In genomic region chr6:142938549-142939345, GRCm38 (mm10) we compare ENCODE assay signal across 9 mouse cellular contexts. TPM values are rescaled to one million over a fixed set of nuclear protein-coding genes. Genes with fewer than 3 reads are reported as not detected.
DNase-seq lines count a peak whose midpoint lies in the region; ATAC-seq and TF ChIP-seq lines count a peak whose summit lies in the region.
"Had no signal": no experiment of that assay in that cellular context is flagged by ENCODE, and none has a peak within 500 bp of the region (broad histone marks: within the 10 kb centered on the region; RNA-seq: fewer than 3 reads in every experiment).

No protein-coding gene starts in this region.

- no peak overlapping the region for H3K4me2 ChIP-seq in liver, embryonic 11.5 days
- H3K4me2 ChIP-seq in forebrain, embryonic 15.5 days (replicated peaks) = no peak overlapping the region
- no peak overlapping the region for H3K4me2 ChIP-seq in neural tube, embryonic 15.5 days

- no peaks in the 10 kb centered on the region for H3K36me3 ChIP-seq in liver, adult 2 months (ENCODE audit: control insufficient read depth, insufficient read depth, low read length)
- H3K36me3 ChIP-seq in liver, embryonic 11.5 days (ENCODE audit: control insufficient read depth, insufficient read depth, low read length) = no peaks in the 10 kb centered on the region
- H3K36me3 ChIP-seq in forebrain, embryonic 15.5 days = no peaks in the 10 kb centered on the region
- H3K36me3 ChIP-seq in neural tube, embryonic 15.5 days = no peaks in the 10 kb centered on the region

- TF ChIP-seq CTCF in liver, adult 2 months (IDR thresholded peaks at IDR 0.05; ENCODE audit: low read depth, low read length) = no peak

- no peaks in the 10 kb centered on the region for H3K9me3 ChIP-seq in liver, embryonic 11.5 days (ENCODE audit: control insufficient read depth, low read length)
- no peaks in the 10 kb centered on the region for H3K9me3 ChIP-seq in forebrain, embryonic 15.5 days
- H3K9me3 ChIP-seq in neural tube, embryonic 15.5 days (replicated peaks) = no peaks in the 10 kb centered on the region

- no peaks in the 10 kb centered on the region for H3K79me2 ChIP-seq in liver, adult 2 months (ENCODE audit: control insufficient read depth, insufficient read depth, low read length)

- ATAC-seq in liver, embryonic 11.5 days (replicated peaks; ENCODE audit: low FRiP score) = no peak
- peak; percentile 51 for ATAC-seq in forebrain, embryonic 15.5 days (replicated peaks)
- ATAC-seq in neural tube, embryonic 15.5 days (ENCODE audit: low FRiP score) = no peak

- H3K4me1 ChIP-seq in liver, adult 2 months (ENCODE audit: control insufficient read depth, insufficient read depth, low read length) = no peaks in the 10 kb centered on the region
- H3K4me1 ChIP-seq in liver, embryonic 11.5 days (replicated peaks; ENCODE audit: control insufficient read depth, insufficient read depth, low read length) = no peaks in the 10 kb centered on the region; the same call in 1 of the 2 replicates
- peaks cover 17% of the 10 kb centered on the region for H3K4me1 ChIP-seq in forebrain, embryonic 15.5 days
- H3K4me1 ChIP-seq in neural tube, embryonic 15.5 days = peaks cover 24% of the 10 kb centered on the region

- TF ChIP-seq POLR2A in liver, adult 2 months (IDR thresholded peaks at IDR 0.05; ENCODE audit: extremely low read depth, insufficient read depth, low read length) = no peak

- 69% methylated on average over 9 of the region's 9 CpGs for WGBS in liver, adult 2 months
- WGBS in liver, embryonic 11.5 days = 65% methylated on average over 9 of the region's 9 CpGs
- 38% methylated on average over 9 of the region's 9 CpGs for WGBS in forebrain, embryonic 15.5 days
- WGBS in neural tube, embryonic 15.5 days = 27% methylated on average over 9 of the region's 9 CpGs

- H3K9ac ChIP-seq in liver, adult 2 months (ENCODE audit: low read depth, low read length) = no peak overlapping the region
- H3K9ac ChIP-seq in liver, embryonic 11.5 days (ENCODE audit: low read depth, low read length) = no peak overlapping the region
- no peak overlapping the region for H3K9ac ChIP-seq in forebrain, embryonic 15.5 days (replicated peaks)
- no peak overlapping the region for H3K9ac ChIP-seq in neural tube, embryonic 15.5 days (replicated peaks)
- H3K9ac ChIP-seq: liver, embryonic 14.5 days had no signal

- DNase-seq in liver, adult 2 months (ENCODE audit: extremely low read depth, low read depth, low spot score) = peak; percentile 3
- DNase-seq in liver, embryonic 11.5 days (ENCODE audit: low spot score) = no peak
- DNase-seq in kidney, postnatal 25 days = peak; percentile 82
- DNase-seq in layer of hippocampus, postnatal 36 days = no peak
- DNase-seq in adipocyte (ENCODE audit: low spot score) = no peak
- DNase-seq in spleen, postnatal 10 days (ENCODE audit: low spot score in 2 of 2) = no peak

- no peak overlapping the region for H3K4me3 ChIP-seq in liver, adult 2 months (ENCODE audit: insufficient read depth, low read depth, low read length)
- no peak overlapping the region for H3K4me3 ChIP-seq in liver, embryonic 11.5 days (ENCODE audit: low read depth, low read length)
- no peak overlapping the region for H3K4me3 ChIP-seq in forebrain, embryonic 15.5 days
- H3K4me3 ChIP-seq in neural tube, embryonic 15.5 days (replicated peaks) = no peak overlapping the region

- H3K27ac ChIP-seq in liver, adult 2 months (replicated peaks; ENCODE audit: insufficient read depth, low read depth, low read length) = no peak overlapping the region
- H3K27ac ChIP-seq in liver, embryonic 11.5 days (ENCODE audit: low read depth, low read length) = no peak overlapping the region
- peak overlapping the region; percentile 62 for H3K27ac ChIP-seq in forebrain, embryonic 15.5 days (replicated peaks)
- 0 out of 2 replicates have a peak overlapping the region, but pooled peaks have one; percentile 4 for H3K27ac ChIP-seq in neural tube, embryonic 15.5 days (replicated peaks)
- H3K27ac ChIP-seq: liver, embryonic 14.5 days had no signal

- no peaks in the 10 kb centered on the region for H3K27me3 ChIP-seq in liver, adult 2 months (ENCODE audit: control insufficient read depth, insufficient read depth, low read length)
- no peaks in the 10 kb centered on the region for H3K27me3 ChIP-seq in liver, embryonic 11.5 days (replicated peaks; ENCODE audit: control insufficient read depth, insufficient read depth, low read length)
- no peaks in the 10 kb centered on the region for H3K27me3 ChIP-seq in forebrain, embryonic 15.5 days
- H3K27me3 ChIP-seq in neural tube, embryonic 15.5 days (replicated peaks) = no peaks in the 10 kb centered on the region

RNA-seq across cellular contexts. Expression of gene St8sia1, which starts 25.5 kb away (rescaled TPM):
- under 0.01 TPM in 2 replicates for total RNA-seq in liver, adult 2 months (2014; rRNA removed)
- 0.01 and 0.02 TPM in 2 replicates for polyA plus RNA-seq in liver, adult 2 months (2012; rRNA removed)
- 1.2 and 2.1 TPM in 2 replicates for polyA plus RNA-seq in liver, embryonic 11.5 days (2014; fragmentation: Nextera tagmentation; extraction: Ambion mirVana)
- 5.5 and 6.9 TPM in 2 replicates for polyA plus RNA-seq in forebrain, embryonic 15.5 days (2015; fragmentation: Nextera tagmentation; extraction: Ambion mirVana)
- polyA plus RNA-seq in neural tube, embryonic 15.5 days (2015; fragmentation: Nextera tagmentation; extraction: Ambion mirVana) = 6.6 and 8.6 TPM in 2 replicates
- total RNA-seq in layer of hippocampus, postnatal 36 days (2021) = 10 to 100 TPM; 34.6 to 34.9 TPM

Comparison
In these comparisons a context has a peak if more than half of its experiments do, and no peak if none do; other contexts are left out.
1. DNase-seq: peak in liver, adult 2 months (single experiment) and kidney, postnatal 25 days (2 of 2); none in liver, embryonic 11.5 days (single experiment), layer of hippocampus, postnatal 36 days (0 of 2), adipocyte (single experiment) and spleen, postnatal 10 days (0 of 2).
2. H3K27ac ChIP-seq: peak in forebrain, embryonic 15.5 days (single experiment) and neural tube, embryonic 15.5 days (single experiment); none in liver, adult 2 months (single experiment) and liver, embryonic 11.5 days (single experiment).